Mouse (Mus musculus) lung, postnatal 25 days (tissue): Measurements from ENCODE around the gene Adcy7.
A peak's percentile ranks its signal among the peaks of the same experiment; 100 is the strongest.

Experiments
- DNase-seq: peaks from one replicate; pipeline ENCODE4 v3.0.0; 2022; ENCODE audit warnings: low spot score

Gene Adcy7

GRCm38 (mm10) chr8:88272231-88273050, at the start of gene Adcy7:
Gene Adcy7, plus strand, starts transcription at chr8:88272403.
- DNase-seq: peak; percentile 58

- DNase-seq: no peak
Measured at GRCm38 (mm10) chr8:88225358-88225757, 46.8 kb upstream of the Adcy7 start.

GRCm38 (mm10) chr8:88227851-88228250, 44.4 kb upstream of the Adcy7 start:
- DNase-seq: no peak

GRCm38 (mm10) chr8:88228286-88228685, 43.9 kb upstream of the Adcy7 start:
- no peak for DNase-seq

GRCm38 (mm10) chr8:88228800-88229199, 43.4 kb upstream of the Adcy7 start:
- no peak for DNase-seq

- no peak for DNase-seq
Measured at GRCm38 (mm10) chr8:88236666-88237065, 35.5 kb upstream of the Adcy7 start.

- DNase-seq: no peak
Measured at GRCm38 (mm10) chr8:88237606-88238005, 34.6 kb upstream of the Adcy7 start.

GRCm38 (mm10) chr8:88239277-88239676, 32.9 kb upstream of the Adcy7 start:
- DNase-seq: no peak

- no peak for DNase-seq
Measured at GRCm38 (mm10) chr8:88241871-88242270, 30.3 kb upstream of the Adcy7 start.

GRCm38 (mm10) chr8:88244298-88244697, 27.9 kb upstream of the Adcy7 start:
- DNase-seq: peak; percentile 76

GRCm38 (mm10) chr8:88252791-88253190, 19.4 kb upstream of the Adcy7 start:
- DNase-seq: peak; percentile 66

GRCm38 (mm10) chr8:88254957-88255356, 17.2 kb upstream of the Adcy7 start:
- DNase-seq: no peak

GRCm38 (mm10) chr8:88258024-88258423, 14.2 kb upstream of the Adcy7 start:
- no peak for DNase-seq

- DNase-seq: no peak
Measured at GRCm38 (mm10) chr8:88258544-88258943, 13.7 kb upstream of the Adcy7 start.

- DNase-seq: no peak
Measured at GRCm38 (mm10) chr8:88260466-88260980, 11.7 kb upstream of the Adcy7 start.

- DNase-seq: no peak
Measured at GRCm38 (mm10) chr8:88262831-88263635, 9.2 kb upstream of the Adcy7 start.

GRCm38 (mm10) chr8:88265511-88265910, 6.7 kb upstream of the Adcy7 start:
- no peak for DNase-seq

GRCm38 (mm10) chr8:88266170-88266800, 5.9 kb upstream of the Adcy7 start:
- DNase-seq: peak; percentile 93

GRCm38 (mm10) chr8:88266801-88267403, 5.3 kb upstream of the Adcy7 start:
- no peak for DNase-seq

GRCm38 (mm10) chr8:88269107-88269875, 2.9 kb upstream of the Adcy7 start:
- no peak for DNase-seq

GRCm38 (mm10) chr8:88270086-88270485, 2.1 kb upstream of the Adcy7 start:
- DNase-seq: no peak
